Mouse (Mus musculus) embryonic stem cell, embryonic (primary cell): ENCODE results near the gene Susd5.
"Not testable (repeated sequence)": the region's sequence is repeated elsewhere in the genome, so short reads cannot be mapped to it uniquely, and the experiment has no call there.

ENCODE experiments used
- CTCF ChIA-PET, 4 experiments: fragments of 300-600 bp in 2 of 4; fragments of 350-600 bp in 2 of 4; sonication (Branson Sonifier 250); formaldehyde crosslinking; loops; one replicate each; lab custom pipeline; 2022; ENCODE audit warnings: inconsistent platforms in 2 of 4; lab: Charles Lee
- POLR2A ChIA-PET, 4 experiments: fragments of 300-600 bp in 2 of 4; fragments of 350-600 bp in 2 of 4; sonication (Branson Sonifier 250); formaldehyde crosslinking; loops; one replicate each; lab custom pipeline; 2022; ENCODE audit warnings: antibody characterized with exemption in 4 of 4, inconsistent platforms in 1 of 4; lab: Charles Lee

Susd5 gene

GRCm38 (mm10) chr9:114112226-114112625 is 55.3 kb downstream of the Susd5 start:
- CTCF ChIA-PET, result no interaction called here
- POLR2A ChIA-PET, result no interaction called here

DNA sequence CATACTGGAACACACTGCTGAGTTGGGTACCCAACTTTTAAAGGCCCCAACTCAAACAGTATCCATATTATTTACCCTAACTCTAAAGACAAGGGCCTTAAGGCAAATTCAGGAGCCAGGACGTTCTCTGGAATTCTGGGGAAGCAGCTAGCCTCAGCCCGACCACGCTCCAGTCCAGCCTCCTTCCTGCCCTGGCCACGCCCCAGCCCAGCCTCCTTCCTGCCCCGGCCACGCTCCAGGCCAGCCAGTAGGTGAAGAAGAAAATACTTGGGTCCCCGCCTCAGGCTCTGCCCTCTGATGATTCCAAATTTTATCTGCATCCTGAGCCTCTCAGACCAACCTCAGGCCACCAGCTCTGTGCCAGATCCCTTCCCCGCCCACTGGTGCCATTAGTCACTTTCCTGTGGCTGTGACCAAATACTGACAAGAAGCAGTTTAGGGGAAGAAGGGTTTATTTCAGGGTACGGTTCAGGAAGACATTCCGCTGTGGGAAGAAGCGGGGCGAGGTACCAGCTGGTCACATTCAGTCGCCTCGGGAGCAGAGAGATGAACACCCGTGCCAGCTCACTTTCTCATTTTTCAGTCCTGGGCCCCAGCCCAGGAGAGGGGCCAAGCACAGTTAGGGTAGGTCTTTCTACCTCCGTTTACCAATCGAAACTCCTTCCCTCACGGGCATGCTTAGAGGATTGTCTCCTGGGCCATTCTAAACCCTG is 57.1 kb downstream of the Susd5 start:
- POLR2A ChIA-PET, result interaction anchor here in 2 of 4 experiments (0.6 to 1.2 kb wide), 3 partner anchors 68 to 183 kb away, joined by 3 to 4 read pairs (median 3); partner anchors contain the start of genes Fbxl2 (in 1 of the 2) and Ubp1 (in 1 of the 2)
- CTCF ChIA-PET, result interaction anchor here in 2 of 4 experiments (0.6 to 1.0 kb wide), 3 partner anchors 22 to 126 kb away, joined by 3 read pairs; no protein-coding TSS in a partner anchor

- CTCF ChIA-PET, result interaction anchor here in 3 of 4 experiments (0.6 to 1.4 kb wide), 6 partner anchors 71 to 126 kb away, joined by 3 to 4 read pairs (median 3); partner anchors contain the start of gene Fbxl2 (in 1 of the 3)
- POLR2A ChIA-PET, result interaction anchor here in 1 of 4 experiments (0.6 kb wide), 1 partner anchor 71 kb away, joined by 3 read pairs; the partner anchor contains the start of gene Fbxl2
Measured at GRCm38 (mm10) chr9:114116672-114117071, 59.7 kb downstream of the Susd5 start.

DNA sequence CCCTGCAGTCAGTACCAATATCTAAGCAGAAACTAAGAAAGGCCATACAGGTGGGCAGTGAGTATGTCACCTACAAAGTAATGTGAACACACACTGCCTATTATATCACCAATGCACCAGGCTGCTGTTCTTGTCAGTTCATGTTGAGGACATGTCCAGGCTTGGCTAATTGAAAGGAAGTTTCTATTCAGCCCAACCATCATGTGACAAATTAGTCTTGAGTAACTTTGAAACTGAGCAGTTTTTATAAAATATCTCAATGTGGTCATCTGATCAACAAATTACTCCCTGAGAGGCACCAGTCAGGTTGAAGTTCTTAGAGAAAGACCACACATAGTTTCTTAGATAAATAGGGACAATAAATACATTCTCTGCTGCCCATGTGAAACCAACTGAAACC is 65.9 kb downstream of the Susd5 start:
- CTCF ChIA-PET, POLR2A ChIA-PET: not testable (repeated sequence)

DNA sequence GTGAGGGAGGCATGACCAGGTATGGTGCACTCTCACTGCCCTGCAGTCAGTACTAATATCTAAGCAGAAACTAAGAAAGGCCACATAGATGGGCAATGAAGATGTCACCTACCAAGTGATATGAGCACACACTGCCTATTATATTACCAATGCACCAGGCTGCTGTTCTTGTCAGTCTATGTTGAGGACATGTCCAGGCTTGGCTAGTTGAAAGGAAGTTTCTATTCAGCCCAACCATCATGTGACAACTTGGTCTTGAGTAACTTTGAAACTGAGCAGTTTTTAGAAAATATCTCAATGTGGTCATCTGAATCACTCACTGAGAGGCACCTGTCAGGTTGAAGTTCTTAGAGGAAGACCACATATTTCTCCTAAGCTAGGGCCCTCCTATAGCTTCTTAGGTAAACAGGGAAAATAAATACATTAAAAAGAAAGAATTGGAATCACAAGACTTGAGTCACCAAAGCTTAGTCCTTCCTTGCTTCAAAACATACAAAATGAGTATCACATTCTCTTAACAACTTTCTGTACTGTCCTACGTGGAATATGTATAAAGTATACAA is 72.4 kb downstream of the Susd5 start:
- POLR2A ChIA-PET, result not testable (repeated sequence)

More for the DNA sequence above, 72.4 kb downstream of the Susd5 start:
- CTCF ChIA-PET, result not testable (repeated sequence)
